Mouse (Mus musculus): ENCODE measurements around the gene Pdss1.

Pdss1 gene

DNA sequence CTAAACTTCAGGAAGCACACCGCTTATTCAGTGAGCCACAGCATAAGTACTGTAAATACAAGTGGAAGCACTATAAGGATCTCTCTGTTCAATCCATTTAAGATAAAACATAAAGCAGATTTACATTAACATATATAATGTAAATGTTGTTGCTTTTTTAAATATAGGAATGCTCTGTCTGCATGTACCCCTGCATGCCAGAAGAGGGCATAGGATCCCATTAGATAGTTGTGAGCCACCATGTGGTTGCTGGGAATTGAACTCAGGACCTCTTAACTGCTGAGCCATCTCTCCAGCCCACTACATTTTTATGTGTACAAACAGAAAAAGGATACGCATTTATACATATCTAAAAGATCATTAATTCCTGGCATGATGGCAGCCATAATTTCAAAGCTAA is 66.4 kb downstream of the Pdss1 start:
- DNase-seq (ENCODE audit: low spot score) = no peak

DNA sequence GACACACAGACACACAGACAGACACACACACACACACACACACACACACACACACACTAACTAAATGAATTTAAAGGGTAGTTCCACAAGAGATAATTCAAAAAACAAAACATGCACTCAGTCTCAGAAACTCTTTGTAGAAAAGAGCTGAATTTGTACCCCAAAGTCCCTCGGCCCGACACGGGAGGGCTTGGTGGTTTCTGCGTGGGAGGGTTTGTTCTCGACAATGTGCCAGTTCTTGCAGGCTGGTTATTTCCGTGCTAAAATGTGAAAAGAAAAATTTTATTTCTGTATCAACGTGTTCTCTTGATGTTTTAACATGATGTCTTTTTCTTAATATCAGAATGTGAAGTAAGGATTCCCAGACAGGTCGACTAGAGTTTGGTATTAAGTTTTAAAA is 66.9 kb downstream of the Pdss1 start:
- DNase-seq (ENCODE audit: low spot score) = no peak

DNA sequence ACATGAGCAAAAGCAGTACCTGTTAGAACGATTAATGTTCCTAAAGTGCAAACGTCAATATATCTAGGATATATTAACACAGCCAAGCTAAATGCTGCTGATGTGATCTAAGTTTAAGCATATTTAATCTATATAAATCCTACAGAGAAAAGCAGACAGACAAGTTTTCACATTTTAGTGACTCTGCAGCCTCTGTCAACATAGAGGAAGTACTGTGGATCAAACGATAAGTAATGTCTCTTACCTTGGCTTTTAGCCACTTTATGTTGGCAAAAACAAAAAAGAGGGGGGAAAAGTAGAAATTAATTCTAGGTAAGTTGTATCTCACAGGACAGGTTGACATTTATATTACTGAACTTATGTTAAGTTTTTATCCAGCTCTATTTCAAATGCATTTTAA is 67.6 kb downstream of the Pdss1 start:
- no peak for DNase-seq (ENCODE audit: low spot score)

DNA sequence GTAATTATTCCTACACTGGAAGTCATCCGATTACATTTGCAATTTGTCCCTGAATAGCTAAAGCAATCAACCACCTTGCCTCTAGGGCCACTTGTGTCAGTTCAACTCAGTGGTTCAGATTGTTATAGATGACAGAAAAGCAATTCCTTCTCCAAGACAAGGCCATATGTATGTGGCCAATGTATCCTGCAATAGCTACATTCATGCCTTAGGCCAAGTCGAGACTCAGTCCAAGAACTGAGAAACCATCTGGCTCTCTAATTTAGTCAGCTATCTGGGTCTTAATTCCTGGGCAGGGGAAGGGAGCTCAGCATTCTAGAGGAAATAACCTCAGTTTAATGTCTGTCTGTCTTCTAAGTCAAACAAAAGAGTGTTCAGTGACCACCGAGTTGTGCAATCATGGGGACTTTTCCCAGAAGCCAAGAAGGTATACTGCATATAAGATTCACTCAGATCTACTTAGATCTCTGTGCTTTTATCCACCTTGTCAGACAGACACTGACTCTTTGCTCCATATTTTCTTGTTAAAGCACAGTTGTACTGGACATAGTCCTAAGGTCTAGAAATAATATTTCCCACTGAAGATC is 82.2 kb downstream of the Pdss1 start:
- no peak for DNase-seq (ENCODE audit: low spot score)

DNA sequence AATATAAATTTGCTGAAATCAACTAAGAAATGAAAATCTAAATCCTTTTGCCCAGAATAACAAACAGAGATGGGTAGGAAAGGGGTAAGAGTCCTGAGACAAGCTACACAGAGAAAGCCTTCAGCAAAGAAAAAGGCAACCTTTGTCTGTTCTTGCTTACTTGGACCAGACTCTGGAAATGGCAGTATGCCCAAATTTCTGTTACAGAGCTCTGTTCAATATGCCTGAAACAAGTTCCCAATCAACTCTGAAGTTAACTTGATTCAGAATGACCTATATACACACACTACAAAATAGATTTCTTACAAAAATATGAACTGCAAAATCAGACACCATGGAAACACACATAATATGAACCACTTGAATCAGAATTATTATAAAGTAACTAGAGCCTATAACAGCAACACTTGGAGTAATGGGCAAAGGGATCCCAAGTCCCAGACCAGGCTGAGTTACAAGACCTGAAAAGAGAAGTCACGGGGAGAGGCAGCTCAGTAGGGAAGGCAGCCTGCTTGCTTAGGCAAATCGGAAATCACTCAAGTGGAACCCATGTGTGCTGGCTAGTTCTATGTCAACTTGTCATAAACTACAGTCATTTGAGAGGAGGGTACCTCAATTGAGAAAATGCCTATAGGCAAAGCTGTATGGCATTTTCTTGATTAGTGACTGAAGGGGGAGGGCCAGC is 90.8 kb downstream of the Pdss1 start:
- DNase-seq (ENCODE audit: low spot score) = no peak
